Mouse (Mus musculus) myocyte (in vitro differentiated cells): ENCODE measurements around the gene Wfdc1.

Source experiments
- MAX ChIP-seq: IDR thresholded peaks from one replicate; pipeline ENCODE4 v1.6.1; 2011; ENCODE audit warnings: low read depth, mild to moderate bottlenecking, control low read depth
- POLR2A ChIP-seq: IDR thresholded peaks from one replicate; pipeline ENCODE4 v1.6.1; 2011; ENCODE audit warnings: low read depth, mild to moderate bottlenecking, control low read depth, moderate library complexity; ENCODE audit not compliant: insufficient read length
- POLR2AphosphoS2 ChIP-seq: IDR thresholded peaks from one replicate; pipeline ENCODE4 v1.6.1; 2011; ENCODE audit warnings: low read depth, control low read depth; ENCODE audit not compliant: insufficient read length
- SRF ChIP-seq: IDR thresholded peaks from one replicate; pipeline ENCODE4 v1.6.1; 2011; ENCODE audit warnings: low read depth; ENCODE audit not compliant: control insufficient read depth, insufficient read length
- TCF12 ChIP-seq: IDR thresholded peaks from one replicate; pipeline ENCODE4 v1.6.1; 2011; ENCODE audit warnings: mild to moderate bottlenecking, control low read depth; ENCODE audit not compliant: poor library complexity, insufficient read depth, severe bottlenecking
- USF1 ChIP-seq: IDR thresholded peaks from one replicate; pipeline ENCODE4 v1.6.1; 2011; ENCODE audit warnings: low read depth, mild to moderate bottlenecking, control low read depth, moderate library complexity

GRCm38 (mm10) chr8:119690602-119691001 lies 24.4 kb downstream of the Wfdc1 start:
- TF ChIP-seq POLR2A = no peak
- TF ChIP-seq USF1 = no peak
- no peak for TF ChIP-seq POLR2AphosphoS2
- TF ChIP-seq MAX = no peak
- TF ChIP-seq SRF = no peak
- TF ChIP-seq TCF12 = no peak
